Mouse (Mus musculus): ENCODE data around the gene Ctsf. TPM values are rescaled to one million over a fixed set of nuclear protein-coding genes. Genes with fewer than 3 reads are reported as not detected.

Gene Ctsf
- polyA plus RNA-seq, 1 experiment, result 35.7 TPM

GRCm38 (mm10) chr19:4837049-4837448 lies 17.9 kb upstream of the Ctsf start:
- Histone ChIP-seq H3K36me3 (ENCODE audit: control insufficient read depth, insufficient read depth, low read length) (no peaks in the 10 kb centered on the region; the same call in none of the 2 replicates), H3K27me3 (ENCODE audit: control insufficient read depth, insufficient read depth, low read length) (no peaks in the 10 kb centered on the region), H3K27ac (ENCODE audit: control insufficient read depth, insufficient read depth, low read depth, low read length) (no peak overlapping the region), H3K4me1 (ENCODE audit: control insufficient read depth, insufficient read depth, low read length) (peaks cover 21% of the 10 kb centered on the region), H3K4me3 (ENCODE audit: control insufficient read depth, low read depth, low read length) (no peak overlapping the region)
- TF ChIP-seq POLR2A (IDR thresholded peaks at IDR 0.05; ENCODE audit: control insufficient read depth, low read depth, low read length) (no peak), CTCF (IDR thresholded peaks at IDR 0.05; ENCODE audit: control insufficient read depth, insufficient read depth, insufficient replicate concordance, low read depth, low read length) (no peak)

- Histone ChIP-seq H3K4me3 (ENCODE audit: control insufficient read depth, low read depth, low read length) (peak overlapping the region; percentile 83), H3K27ac (ENCODE audit: control insufficient read depth, insufficient read depth, low read depth, low read length) (peak overlapping the region; percentile 83), H3K36me3 (ENCODE audit: control insufficient read depth, insufficient read depth, low read length) (no peaks in the 10 kb centered on the region; the same call in none of the 2 replicates), H3K4me1 (ENCODE audit: control insufficient read depth, insufficient read depth, low read length) (peaks cover 21% of the 10 kb centered on the region), H3K27me3 (ENCODE audit: control insufficient read depth, insufficient read depth, low read length) (no peaks in the 10 kb centered on the region)
- TF ChIP-seq POLR2A (IDR thresholded peaks at IDR 0.05; ENCODE audit: control insufficient read depth, low read depth, low read length), result no peak
- TF ChIP-seq CTCF (IDR thresholded peaks at IDR 0.05; ENCODE audit: control insufficient read depth, insufficient read depth, insufficient replicate concordance, low read depth, low read length), result no peak
Measured at GRCm38 (mm10) chr19:4838526-4839140, 16.3 kb upstream of the Ctsf start.

- no peaks in the 10 kb centered on the region; the same call in none of the 2 replicates for H3K36me3 ChIP-seq (ENCODE audit: control insufficient read depth, insufficient read depth, low read length)
- peak within 1 kb of the TSS; percentile 83 for H3K4me3 ChIP-seq (ENCODE audit: control insufficient read depth, low read depth, low read length)
- peaks cover 21% of the 10 kb centered on the region for H3K4me1 ChIP-seq (ENCODE audit: control insufficient read depth, insufficient read depth, low read length)
- H3K27ac ChIP-seq (ENCODE audit: control insufficient read depth, insufficient read depth, low read depth, low read length), result peak within 1 kb of the TSS; percentile 83
- TF ChIP-seq POLR2A (IDR thresholded peaks at IDR 0.05; ENCODE audit: control insufficient read depth, low read depth, low read length) (peak; percentile 85), CTCF (IDR thresholded peaks at IDR 0.05; ENCODE audit: control insufficient read depth, insufficient read depth, insufficient replicate concordance, low read depth, low read length) (peak; percentile 3; the same call in 1 of the 2 replicates)
- H3K27me3 ChIP-seq (ENCODE audit: control insufficient read depth, insufficient read depth, low read length), result no peaks in the 10 kb centered on the region
Measured at GRCm38 (mm10) chr19:4839149-4839548, 15.8 kb upstream of the Ctsf start, which contains the start of the genes Ccs and Ccdc87. Gene Ccs, minus strand, starts transcription at chr19:4839332. Gene Ccdc87, plus strand, starts transcription at chr19:4839366.

- Histone ChIP-seq H3K36me3 (ENCODE audit: control insufficient read depth, insufficient read depth, low read length) (no peaks in the 10 kb centered on the region; the same call in none of the 2 replicates), H3K4me1 (ENCODE audit: control insufficient read depth, insufficient read depth, low read length) (peaks cover 21% of the 10 kb centered on the region), H3K4me3 (ENCODE audit: control insufficient read depth, low read depth, low read length) (peak overlapping the region; percentile 83), H3K27me3 (ENCODE audit: control insufficient read depth, insufficient read depth, low read length) (no peaks in the 10 kb centered on the region), H3K27ac (ENCODE audit: control insufficient read depth, insufficient read depth, low read depth, low read length) (no peak overlapping the region)
- TF ChIP-seq CTCF (IDR thresholded peaks at IDR 0.05; ENCODE audit: control insufficient read depth, insufficient read depth, insufficient replicate concordance, low read depth, low read length), result no peak
Measured at GRCm38 (mm10) chr19:4840848-4841247, 14.1 kb upstream of the Ctsf start.

- Histone ChIP-seq H3K4me1 (ENCODE audit: control insufficient read depth, insufficient read depth, low read length) (peaks cover 19% of the 10 kb centered on the region), H3K27ac (ENCODE audit: control insufficient read depth, insufficient read depth, low read depth, low read length) (no peak overlapping the region), H3K4me3 (ENCODE audit: control insufficient read depth, low read depth, low read length) (peak overlapping the region; percentile 28; the same call in 1 of the 2 replicates), H3K27me3 (ENCODE audit: control insufficient read depth, insufficient read depth, low read length) (no peaks in the 10 kb centered on the region), H3K36me3 (ENCODE audit: control insufficient read depth, insufficient read depth, low read length) (no peaks in the 10 kb centered on the region; the same call in none of the 2 replicates)
- TF ChIP-seq POLR2A (IDR thresholded peaks at IDR 0.05; ENCODE audit: control insufficient read depth, low read depth, low read length) (no peak), CTCF (IDR thresholded peaks at IDR 0.05; ENCODE audit: control insufficient read depth, insufficient read depth, insufficient replicate concordance, low read depth, low read length) (no peak)
Measured at GRCm38 (mm10) chr19:4842611-4843010, 12.3 kb upstream of the Ctsf start.

- H3K4me1 ChIP-seq (ENCODE audit: control insufficient read depth, insufficient read depth, low read length), result no peaks in the 10 kb centered on the region
- H3K27ac ChIP-seq (ENCODE audit: control insufficient read depth, insufficient read depth, low read depth, low read length), result no peak overlapping the region
- no peak overlapping the region for H3K4me3 ChIP-seq (ENCODE audit: control insufficient read depth, low read depth, low read length)
- H3K27me3 ChIP-seq (ENCODE audit: control insufficient read depth, insufficient read depth, low read length), result no peaks in the 10 kb centered on the region
- H3K36me3 ChIP-seq (ENCODE audit: control insufficient read depth, insufficient read depth, low read length), result no peaks in the 10 kb centered on the region; the same call in 1 of the 2 replicates
- TF ChIP-seq POLR2A (IDR thresholded peaks at IDR 0.05; ENCODE audit: control insufficient read depth, low read depth, low read length) (no peak), CTCF (IDR thresholded peaks at IDR 0.05; ENCODE audit: control insufficient read depth, insufficient read depth, insufficient replicate concordance, low read depth, low read length) (no peak)
Measured at GRCm38 (mm10) chr19:4845846-4846245, 9.1 kb upstream of the Ctsf start.

GRCm38 (mm10) chr19:4847490-4847889 lies 7.4 kb upstream of the Ctsf start:
- no peak overlapping the region for H3K27ac ChIP-seq (ENCODE audit: control insufficient read depth, insufficient read depth, low read depth, low read length)
- H3K27me3 ChIP-seq (ENCODE audit: control insufficient read depth, insufficient read depth, low read length), result no peaks in the 10 kb centered on the region
- H3K4me1 ChIP-seq (ENCODE audit: control insufficient read depth, insufficient read depth, low read length), result no peaks in the 10 kb centered on the region
- H3K4me3 ChIP-seq (ENCODE audit: control insufficient read depth, low read depth, low read length), result no peak overlapping the region
- TF ChIP-seq CTCF (IDR thresholded peaks at IDR 0.05; ENCODE audit: control insufficient read depth, insufficient read depth, insufficient replicate concordance, low read depth, low read length) (peak; percentile 59; the same call in 1 of the 2 replicates), POLR2A (IDR thresholded peaks at IDR 0.05; ENCODE audit: control insufficient read depth, low read depth, low read length) (no peak)
- H3K36me3 ChIP-seq (ENCODE audit: control insufficient read depth, insufficient read depth, low read length), result no peaks in the 10 kb centered on the region

Data from testis, adult 2 months (tissue).